Mouse (Mus musculus) liver, postnatal 0 days (tissue): ENCODE results near the gene Atxn10.

ENCODE experiments used
- CTCF ChIP-seq: sonication (generic); IDR thresholded peaks from 2 replicates; pipeline ENCODE4 v1.5.1; 2016; ENCODE audit warnings: antibody characterized with exemption, low read depth
- EP300 ChIP-seq: IDR thresholded peaks from 2 replicates; pipeline ENCODE4 v1.6.1; 2016; ENCODE audit warnings: antibody characterized with exemption, low read depth, mild to moderate bottlenecking

GRCm38 (mm10) chr15:85442568-85442967 lies 106.5 kb downstream of the Atxn10 start:
- TF ChIP-seq CTCF (no peak), EP300 (no peak)
